Mouse (Mus musculus): ENCODE measurements around the gene Plpp1. TPM values are rescaled to one million over a fixed set of nuclear protein-coding genes. Genes with fewer than 3 reads are reported as not detected.

Plpp1 gene
- total RNA-seq (2014; rRNA removed) (59.7 and 59.9 TPM in 2 replicates), polyA plus RNA-seq (2015; fragmentation: Nextera tagmentation; extraction: Ambion mirVana) (87.2 and 91.0 TPM in 2 replicates)

GRCm38 (mm10) chr13:112800597-112801380 is at the start of gene Plpp1:
Plpp1 (plus strand) TSS chr13:112800792.
- peak within 1 kb of the TSS; percentile 97 for H3K27ac ChIP-seq (ENCODE audit: low read depth, low read length)
- WGBS: under 1% methylated on average over 77 of the region's 83 CpGs
- peak within 1 kb of the TSS; percentile 94 for H3K9ac ChIP-seq (replicated peaks; ENCODE audit: low read length, poor library complexity, severe bottlenecking)
- peaks cover 3% of the 10 kb centered on the region; the same call in 1 of the 2 replicates for H3K4me1 ChIP-seq (ENCODE audit: insufficient read depth, low read length)
- DNase-seq (ENCODE audit: low spot score) (peak; percentile 97), ATAC-seq (ENCODE audit: low FRiP score) (peak; percentile 97)
- peak within 1 kb of the TSS; percentile 89 for H3K4me3 ChIP-seq (ENCODE audit: low read depth, low read length)
- TF ChIP-seq CTCF (IDR thresholded peaks at IDR 0.05): no peak
- H3K36me3 ChIP-seq (ENCODE audit: insufficient read depth, low read length): 0 out of 2 replicates have a peak, but pooled peaks cover 3% of the 10 kb centered on the region
- no peaks in the 10 kb centered on the region for H3K27me3 ChIP-seq (ENCODE audit: insufficient read depth, low read length)
- no peaks in the 10 kb centered on the region for H3K9me3 ChIP-seq (ENCODE audit: low read length)
- H3K4me2 ChIP-seq (ENCODE audit: low read depth, low read length, poor library complexity, severe bottlenecking): peak within 1 kb of the TSS; percentile 69

- ATAC-seq (ENCODE audit: low FRiP score) (no peak), DNase-seq (ENCODE audit: low spot score) (peak; percentile 71)
- H3K4me3 ChIP-seq (ENCODE audit: low read depth, low read length): no peak overlapping the region
- no peak overlapping the region for H3K9ac ChIP-seq (replicated peaks; ENCODE audit: low read length, poor library complexity, severe bottlenecking)
- WGBS: 35% methylated on average over 18 of the region's 18 CpGs
- H3K36me3 ChIP-seq (ENCODE audit: insufficient read depth, low read length): no peaks in the 10 kb centered on the region
- H3K4me1 ChIP-seq (ENCODE audit: insufficient read depth, low read length): no peaks in the 10 kb centered on the region
- no peak for TF ChIP-seq CTCF (IDR thresholded peaks at IDR 0.05)
- peak overlapping the region; percentile 26; the same call in 1 of the 2 replicates for H3K4me2 ChIP-seq (ENCODE audit: low read depth, low read length, poor library complexity, severe bottlenecking)
- no peaks in the 10 kb centered on the region for H3K9me3 ChIP-seq (ENCODE audit: low read length)
- H3K27ac ChIP-seq (ENCODE audit: low read depth, low read length): no peak overlapping the region
- no peaks in the 10 kb centered on the region for H3K27me3 ChIP-seq (ENCODE audit: insufficient read depth, low read length)
These were observed 48.9 kb upstream of the Plpp1 start for GRCm38 (mm10) chr13:112751454-112752308.

- Histone ChIP-seq H3K4me1 (ENCODE audit: insufficient read depth, low read length) (no peaks in the 10 kb centered on the region), H3K4me3 (ENCODE audit: low read depth, low read length) (no peak overlapping the region), H3K4me2 (ENCODE audit: low read depth, low read length, poor library complexity, severe bottlenecking) (no peak overlapping the region), H3K27me3 (ENCODE audit: insufficient read depth, low read length) (no peaks in the 10 kb centered on the region), H3K9ac (replicated peaks; ENCODE audit: low read length, poor library complexity, severe bottlenecking) (no peak overlapping the region), H3K9me3 (ENCODE audit: low read length) (no peaks in the 10 kb centered on the region), H3K36me3 (ENCODE audit: insufficient read depth, low read length) (no peaks in the 10 kb centered on the region), H3K27ac (ENCODE audit: low read depth, low read length) (no peak overlapping the region)
- TF ChIP-seq CTCF (IDR thresholded peaks at IDR 0.05): no peak
- DNase-seq (ENCODE audit: low spot score): no peak
- no peak for ATAC-seq (ENCODE audit: low FRiP score)
- WGBS: 78% methylated on average over 11 of the region's 11 CpGs
These were observed 48.1 kb upstream of the Plpp1 start for GRCm38 (mm10) chr13:112752309-112752975.

GRCm38 (mm10) chr13:112753522-112753921 is 47.1 kb upstream of the Plpp1 start:
- no peak for ATAC-seq (ENCODE audit: low FRiP score)
- DNase-seq (ENCODE audit: low spot score): no peak
- no peak for TF ChIP-seq CTCF (IDR thresholded peaks at IDR 0.05)
- no peak overlapping the region for H3K27ac ChIP-seq (ENCODE audit: low read depth, low read length)
- H3K9me3 ChIP-seq (ENCODE audit: low read length): no peaks in the 10 kb centered on the region
- no peaks in the 10 kb centered on the region for H3K27me3 ChIP-seq (ENCODE audit: insufficient read depth, low read length)
- no peak overlapping the region for H3K4me2 ChIP-seq (ENCODE audit: low read depth, low read length, poor library complexity, severe bottlenecking)
- no peak overlapping the region for H3K4me3 ChIP-seq (ENCODE audit: low read depth, low read length)
- no peak overlapping the region for H3K9ac ChIP-seq (replicated peaks; ENCODE audit: low read length, poor library complexity, severe bottlenecking)
- no peaks in the 10 kb centered on the region for H3K36me3 ChIP-seq (ENCODE audit: insufficient read depth, low read length)
- no peaks in the 10 kb centered on the region for H3K4me1 ChIP-seq (ENCODE audit: insufficient read depth, low read length)
- WGBS: 87% methylated on average over 9 of the region's 9 CpGs

GRCm38 (mm10) chr13:112754871-112755270 is 45.7 kb upstream of the Plpp1 start:
- Histone ChIP-seq H3K4me2 (ENCODE audit: low read depth, low read length, poor library complexity, severe bottlenecking) (no peak overlapping the region), H3K4me1 (ENCODE audit: insufficient read depth, low read length) (no peaks in the 10 kb centered on the region), H3K4me3 (ENCODE audit: low read depth, low read length) (no peak overlapping the region), H3K36me3 (ENCODE audit: insufficient read depth, low read length) (no peaks in the 10 kb centered on the region), H3K27me3 (ENCODE audit: insufficient read depth, low read length) (no peaks in the 10 kb centered on the region), H3K27ac (ENCODE audit: low read depth, low read length) (no peak overlapping the region), H3K9me3 (ENCODE audit: low read length) (no peaks in the 10 kb centered on the region), H3K9ac (replicated peaks; ENCODE audit: low read length, poor library complexity, severe bottlenecking) (no peak overlapping the region)
- DNase-seq (ENCODE audit: low spot score) (peak; percentile 37), ATAC-seq (ENCODE audit: low FRiP score) (no peak; the same call in 1 of the 2 replicates)
- 45% methylated on average over 4 of the region's 4 CpGs for WGBS
- no peak for TF ChIP-seq CTCF (IDR thresholded peaks at IDR 0.05)

All from midbrain, postnatal 0 days (tissue).